Mouse (Mus musculus) kidney, embryonic 15.5 days (tissue): ENCODE results near the gene Gpr65. TPM values are rescaled to one million over a fixed set of nuclear protein-coding genes. Genes with fewer than 3 reads are reported as not detected.
"Not testable (repeated sequence)": the region's sequence is repeated elsewhere in the genome, so short reads cannot be mapped to it uniquely, and the experiment has no call there.

ENCODE experiments used
- ATAC-seq: fragments of 200-750 bp; cut with Nextera tagmentation; replicated peaks from 2 replicates; pipeline ENCODE4 v1.8.0; 2017; ENCODE audit warnings: moderate TSS enrichment; ENCODE audit not compliant: low FRiP score
- H3K27ac ChIP-seq: fragments of 300-500 bp; sonication (generic); 2 replicates; pipeline ENCODE4 v1.5.1; 2015; ENCODE audit warnings: mild to moderate bottlenecking, inconsistent platforms
- H3K27me3 ChIP-seq: fragments of 300-500 bp; sonication (generic); 2 replicates; pipeline ENCODE4 v1.6.1; 2015; ENCODE audit warnings: inconsistent platforms
- H3K36me3 ChIP-seq: fragments of 300-500 bp; sonication (generic); 2 replicates; pipeline ENCODE4 v1.6.1; 2015; ENCODE audit warnings: inconsistent platforms
- H3K4me1 ChIP-seq: fragments of 300-500 bp; sonication (generic); 2 replicates; pipeline ENCODE4 v1.6.1; 2015; ENCODE audit warnings: inconsistent platforms
- H3K4me2 ChIP-seq: fragments of 300-500 bp; sonication (generic); 2 replicates; pipeline ENCODE4 v1.6.1; 2015; ENCODE audit warnings: moderate library complexity, mild to moderate bottlenecking, inconsistent platforms
- H3K4me3 ChIP-seq: fragments of 300-500 bp; sonication (generic); replicated peaks from 2 replicates; pipeline ENCODE4 v1.5.1; 2015; ENCODE audit warnings: mild to moderate bottlenecking, inconsistent platforms
- H3K9ac ChIP-seq: fragments of 300-500 bp; sonication (generic); 2 replicates; pipeline ENCODE4 v1.6.1; 2015; ENCODE audit warnings: mild to moderate bottlenecking, inconsistent platforms
- H3K9me3 ChIP-seq: fragments of 300-500 bp; sonication (generic); replicated peaks from 2 replicates; pipeline ENCODE4 v1.6.1; 2016; ENCODE audit warnings: inconsistent platforms
- WGBS: fragments of 180-500 bp; shearing (Covaris S2); methylation state at CpG from one replicate; pipeline ENCODE4 v1.1.7; 2015; ENCODE audit warnings: mixed read lengths; 5-methylcytosine and 5-hydroxymethylcytosine counted together
- polyA plus RNA-seq: library from polyadenylated mRNA; unstranded; fragments of >200 nt; fragmentation: Nextera tagmentation; extraction: Ambion mirVana; gene quantifications from 2 replicates; pipeline ENCODE4 v1.2.1, GENCODE M21; 2015

Gene Gpr65
- 1.2 and 1.6 TPM in 2 replicates for polyA plus RNA-seq

DNA sequence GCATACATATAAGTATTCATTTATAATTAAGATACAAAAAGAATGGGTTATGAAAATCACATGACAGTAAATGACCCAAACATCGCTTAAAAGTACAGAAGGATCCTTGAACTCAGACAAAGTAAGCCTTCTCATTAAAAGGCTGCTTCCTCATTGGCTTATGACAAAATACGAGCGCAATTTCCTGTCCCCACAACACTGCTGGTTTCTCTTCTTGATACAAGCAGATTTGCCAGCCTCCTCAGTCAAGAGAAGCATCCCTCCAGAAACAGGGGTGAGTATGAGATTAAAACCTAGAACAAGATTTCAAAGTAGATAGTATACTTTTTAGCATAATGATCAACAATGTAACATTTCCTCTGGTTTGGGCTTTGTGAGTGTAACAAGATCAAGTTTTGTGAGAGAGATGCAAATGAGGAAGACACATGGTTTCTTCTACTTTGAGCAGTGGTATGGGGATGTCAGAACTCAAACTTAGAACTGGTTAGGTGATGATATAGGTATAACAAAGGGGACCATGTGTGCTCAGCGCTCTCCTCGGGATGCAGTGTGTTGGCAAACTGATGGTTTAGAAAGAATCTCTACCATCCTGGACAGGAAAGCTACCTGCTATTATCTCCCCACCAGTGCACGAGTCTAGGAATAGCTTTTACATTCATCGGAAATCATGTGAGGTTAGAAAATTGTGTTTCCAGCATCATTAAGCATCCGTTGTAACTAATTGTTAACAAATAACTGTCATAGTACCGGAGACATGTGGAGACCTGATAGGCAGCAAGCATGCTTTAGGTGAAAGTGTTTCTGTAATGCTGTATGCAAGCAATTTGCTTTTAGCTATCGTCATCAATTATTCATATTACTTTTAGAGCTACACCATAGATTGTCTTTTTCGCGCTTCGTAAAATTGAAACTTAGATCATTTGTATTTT, at the start of gene Gpr65:
TSS of gene Gpr65 (plus strand) at position 195 of the 929 bp plus-strand sequence.
- H3K9me3 ChIP-seq, result no peaks in the 10 kb centered on the region
- no peak within 1 kb of the TSS for H3K4me2 ChIP-seq
- ATAC-seq, result no peak
- H3K36me3 ChIP-seq, result no peaks in the 10 kb centered on the region
- H3K27me3 ChIP-seq, result peaks cover 5% of the 10 kb centered on the region; the same call in 1 of the 2 replicates
- H3K27ac ChIP-seq, result no peak within 1 kb of the TSS
- WGBS, result 88% methylated on average over 13 of the region's 13 CpGs
- peaks cover 8% of the 10 kb centered on the region; the same call in 1 of the 2 replicates for H3K4me1 ChIP-seq
- no peak within 1 kb of the TSS for H3K9ac ChIP-seq
- no peak within 1 kb of the TSS for H3K4me3 ChIP-seq

DNA sequence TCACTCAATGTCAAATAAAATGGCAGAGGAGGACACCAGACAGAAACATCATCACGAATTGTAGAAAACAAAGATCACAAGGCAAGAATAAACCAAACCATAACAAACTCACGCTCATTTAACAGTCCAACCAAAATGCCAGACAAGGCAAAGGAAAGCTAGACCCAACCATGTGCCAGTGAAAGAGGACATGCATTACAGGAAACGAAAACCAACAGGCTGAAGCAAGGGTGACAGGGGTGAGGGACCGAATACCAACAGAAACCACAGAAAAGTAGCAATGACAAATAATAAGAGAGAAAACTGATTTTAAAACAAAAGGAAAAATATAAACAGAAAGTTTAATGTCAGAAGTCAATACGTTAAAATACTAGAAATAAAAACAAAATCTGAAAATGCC, 45.1 kb upstream of the Gpr65 start:
- H3K36me3 ChIP-seq, result peaks cover 18% of the 10 kb centered on the region
- 85% methylated on average over 5 of the region's 5 CpGs for WGBS
- no peak overlapping the region for H3K27ac ChIP-seq
- no peak for ATAC-seq
- H3K27me3 ChIP-seq, result no peaks in the 10 kb centered on the region
- H3K4me2 ChIP-seq, result no peak overlapping the region
- no peaks in the 10 kb centered on the region for H3K9me3 ChIP-seq
- no peak overlapping the region for H3K9ac ChIP-seq
- no peak overlapping the region for H3K4me3 ChIP-seq
- H3K4me1 ChIP-seq, result no peaks in the 10 kb centered on the region

DNA sequence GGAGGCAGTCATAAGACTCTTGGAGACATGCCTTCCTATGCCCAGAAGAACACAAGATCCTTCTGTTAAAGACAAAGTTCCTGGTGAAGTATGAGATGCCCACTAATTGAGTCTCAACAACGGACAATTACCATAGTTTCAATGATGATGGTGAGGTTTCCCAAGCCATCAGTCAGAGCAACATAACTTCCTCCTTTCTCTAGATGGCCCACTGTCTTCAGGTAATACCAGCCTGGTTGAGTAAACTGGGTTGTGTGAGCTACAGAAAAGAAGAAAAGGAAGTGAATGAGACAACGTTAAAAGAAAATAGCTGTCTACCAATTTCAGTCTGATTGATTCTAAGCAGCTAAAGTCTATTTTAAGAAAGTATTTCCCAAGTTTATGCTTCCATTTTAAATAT, 41.4 kb upstream of the Gpr65 start:
- no peak for ATAC-seq
- H3K4me2 ChIP-seq, result no peak overlapping the region
- H3K36me3 ChIP-seq, result peaks cover 21% of the 10 kb centered on the region
- no peak overlapping the region for H3K9ac ChIP-seq
- no peaks in the 10 kb centered on the region for H3K9me3 ChIP-seq
- no peaks in the 10 kb centered on the region for H3K4me1 ChIP-seq
- H3K27ac ChIP-seq, result no peak overlapping the region
- WGBS, result 91% methylated on average over 2 of the region's 2 CpGs
- H3K27me3 ChIP-seq, result no peaks in the 10 kb centered on the region
- no peak overlapping the region for H3K4me3 ChIP-seq

DNA sequence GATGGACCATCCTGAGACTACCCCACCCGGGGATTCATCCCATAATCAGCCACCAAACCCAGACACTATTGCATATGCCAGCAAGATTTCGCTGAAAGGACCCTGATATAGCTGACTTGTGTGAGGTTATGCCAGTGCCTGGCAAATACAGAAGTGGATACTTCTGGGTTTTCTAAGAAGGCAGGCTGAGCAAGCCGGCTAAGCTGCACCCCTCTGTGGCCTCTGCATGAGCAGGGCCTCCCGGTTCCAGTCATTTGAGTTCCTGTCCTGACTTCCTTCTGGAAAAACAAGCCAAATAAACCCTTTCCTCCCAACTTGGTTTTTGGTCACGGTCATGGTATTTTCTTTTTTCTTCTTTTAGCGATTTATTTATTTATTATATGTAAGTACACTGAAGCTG, 30.0 kb upstream of the Gpr65 start:
- H3K9me3 ChIP-seq, H3K4me3 ChIP-seq, ATAC-seq, H3K4me2 ChIP-seq, H3K4me1 ChIP-seq, H3K27me3 ChIP-seq, H3K27ac ChIP-seq, H3K9ac ChIP-seq: not testable (repeated sequence)
- 0 out of 2 replicates have a peak, but pooled peaks cover 10% of the 10 kb centered on the region for H3K36me3 ChIP-seq
- 80% methylated on average over 6 of the region's 6 CpGs for WGBS

DNA sequence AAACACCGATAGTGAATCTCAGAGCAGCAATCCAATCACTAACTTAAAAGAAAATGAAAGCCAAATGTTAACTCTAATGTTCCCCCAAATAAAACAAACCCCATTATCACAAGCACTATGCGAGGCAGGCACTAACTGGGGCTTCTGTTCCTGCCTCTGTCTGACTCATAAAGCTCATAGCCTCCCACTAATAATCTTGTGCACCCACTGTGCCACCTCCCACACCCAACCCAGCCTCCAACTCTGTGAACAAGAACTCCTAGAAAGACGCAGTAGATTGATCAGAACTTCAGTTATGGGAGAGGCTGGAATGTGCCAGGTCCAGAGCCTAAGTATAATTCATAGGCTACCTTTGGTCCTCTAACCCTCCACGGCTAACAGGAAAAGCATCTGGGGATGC, 24.3 kb upstream of the Gpr65 start:
- WGBS, result 79% methylated on average over 4 of the region's 4 CpGs
- ATAC-seq, result no peak
- H3K4me2 ChIP-seq, result no peak overlapping the region
- no peaks in the 10 kb centered on the region for H3K27me3 ChIP-seq
- H3K36me3 ChIP-seq, result 0 out of 2 replicates have a peak, but pooled peaks cover 5% of the 10 kb centered on the region
- H3K4me3 ChIP-seq, result no peak overlapping the region
- H3K9ac ChIP-seq, result no peak overlapping the region
- no peaks in the 10 kb centered on the region for H3K9me3 ChIP-seq
- H3K4me1 ChIP-seq, result no peaks in the 10 kb centered on the region
- H3K27ac ChIP-seq, result no peak overlapping the region

DNA sequence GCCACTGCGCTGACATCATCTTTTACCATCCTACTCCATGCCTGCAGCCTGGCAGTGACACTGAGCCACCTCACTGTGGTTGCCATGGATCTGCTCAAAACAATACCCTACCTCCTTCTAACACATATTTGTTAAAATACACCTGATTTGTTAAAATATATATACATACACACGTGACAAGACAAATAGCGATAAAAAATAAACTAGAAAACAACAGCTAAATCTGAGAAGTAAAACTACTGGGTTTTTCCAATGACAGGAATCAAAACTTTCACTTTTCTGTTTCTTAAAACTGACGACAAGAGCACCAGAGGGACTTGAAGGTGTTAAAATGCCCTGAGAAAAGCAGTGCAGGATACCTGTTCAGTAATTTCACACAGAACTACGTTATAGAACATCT, 23.6 kb upstream of the Gpr65 start:
- Histone ChIP-seq H3K27ac (no peak overlapping the region), H3K9me3 (no peaks in the 10 kb centered on the region), H3K4me1 (no peaks in the 10 kb centered on the region), H3K9ac (no peak overlapping the region), H3K4me3 (no peak overlapping the region), H3K36me3 (peaks cover 5% of the 10 kb centered on the region; the same call in 1 of the 2 replicates), H3K27me3 (no peaks in the 10 kb centered on the region), H3K4me2 (no peak overlapping the region)
- ATAC-seq, result no peak
- WGBS, result 90% methylated on average over 5 of the region's 5 CpGs

DNA sequence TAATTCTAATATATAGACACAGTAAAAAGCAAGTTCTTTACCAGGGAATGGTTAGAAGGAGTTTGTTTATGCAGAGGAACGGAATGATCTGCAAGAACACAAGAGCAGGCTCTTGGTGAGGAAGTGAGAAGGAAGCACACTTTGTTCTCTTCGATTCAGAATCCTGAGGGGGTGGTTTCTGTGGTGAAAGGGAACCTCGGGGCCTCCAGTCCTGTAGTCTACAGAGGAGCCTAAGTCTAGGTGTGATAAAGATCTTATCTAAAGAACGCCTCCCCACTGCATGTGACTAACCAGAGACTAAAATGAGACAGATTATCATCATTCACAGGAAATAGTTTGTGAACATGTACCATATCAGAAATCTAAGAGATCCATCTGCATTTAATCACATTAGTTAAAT, 21.6 kb upstream of the Gpr65 start:
- peaks cover 8% of the 10 kb centered on the region for H3K36me3 ChIP-seq
- H3K27me3 ChIP-seq, result no peaks in the 10 kb centered on the region
- no peak for ATAC-seq
- no peak overlapping the region for H3K4me3 ChIP-seq
- WGBS, result 50% methylated on average over 4 of the region's 4 CpGs
- H3K27ac ChIP-seq, result no peak overlapping the region
- no peak overlapping the region for H3K9ac ChIP-seq
- H3K4me2 ChIP-seq, result no peak overlapping the region
- H3K4me1 ChIP-seq, result no peaks in the 10 kb centered on the region
- no peaks in the 10 kb centered on the region for H3K9me3 ChIP-seq

DNA sequence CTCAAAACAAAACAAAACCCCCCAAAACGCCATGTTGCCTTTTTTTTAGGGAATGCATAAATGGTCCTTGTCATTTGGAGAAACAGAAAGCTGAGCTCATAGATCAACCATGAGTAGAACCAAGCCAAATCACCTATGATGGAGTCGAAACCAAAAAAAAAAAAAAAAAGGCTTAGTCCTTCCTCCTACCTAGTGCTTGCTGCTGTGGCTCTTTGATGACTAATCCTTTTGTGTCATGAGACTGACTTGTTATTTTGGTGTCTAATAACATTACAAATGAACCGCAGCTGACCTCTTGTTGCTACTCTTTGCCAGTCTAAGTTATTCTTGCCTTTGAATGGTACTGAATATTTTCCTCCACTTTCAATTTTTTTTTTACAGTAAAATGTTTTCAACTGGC, 18.8 kb upstream of the Gpr65 start:
- Histone ChIP-seq H3K27me3 (no peaks in the 10 kb centered on the region), H3K4me3 (no peak overlapping the region), H3K4me1 (no peaks in the 10 kb centered on the region), H3K9me3 (no peaks in the 10 kb centered on the region), H3K36me3 (peaks cover 14% of the 10 kb centered on the region), H3K27ac (no peak overlapping the region), H3K9ac (no peak overlapping the region), H3K4me2 (no peak overlapping the region)
- ATAC-seq, result no peak
- WGBS, result 55% methylated on average over 3 of the region's 3 CpGs

DNA sequence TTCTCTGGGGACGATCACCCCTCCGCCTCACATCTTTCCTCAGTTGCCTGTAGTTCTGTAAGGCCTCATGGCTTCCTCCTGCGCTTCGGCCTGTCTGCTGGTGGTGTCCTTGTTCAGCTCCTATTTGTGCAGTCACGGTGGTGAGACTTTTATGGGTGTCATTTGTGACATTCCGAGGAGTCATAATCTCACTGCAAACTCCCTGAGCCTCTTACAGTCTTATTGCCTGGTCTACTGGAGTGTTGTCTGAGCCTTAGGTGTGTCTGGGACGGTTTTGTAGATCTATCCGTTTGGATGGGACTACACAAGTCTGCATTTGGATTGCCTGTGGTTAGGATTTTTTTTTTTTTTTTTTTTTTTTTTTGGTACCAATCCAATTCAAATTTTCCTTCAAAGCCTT, 18.1 kb upstream of the Gpr65 start:
- ATAC-seq, result no peak
- 51% methylated on average over 8 of the region's 8 CpGs for WGBS
- Histone ChIP-seq H3K4me2 (no peak overlapping the region), H3K27ac (no peak overlapping the region), H3K36me3 (peaks cover 14% of the 10 kb centered on the region), H3K9ac (no peak overlapping the region), H3K4me3 (no peak overlapping the region), H3K9me3 (no peaks in the 10 kb centered on the region), H3K27me3 (no peaks in the 10 kb centered on the region), H3K4me1 (no peaks in the 10 kb centered on the region)

DNA sequence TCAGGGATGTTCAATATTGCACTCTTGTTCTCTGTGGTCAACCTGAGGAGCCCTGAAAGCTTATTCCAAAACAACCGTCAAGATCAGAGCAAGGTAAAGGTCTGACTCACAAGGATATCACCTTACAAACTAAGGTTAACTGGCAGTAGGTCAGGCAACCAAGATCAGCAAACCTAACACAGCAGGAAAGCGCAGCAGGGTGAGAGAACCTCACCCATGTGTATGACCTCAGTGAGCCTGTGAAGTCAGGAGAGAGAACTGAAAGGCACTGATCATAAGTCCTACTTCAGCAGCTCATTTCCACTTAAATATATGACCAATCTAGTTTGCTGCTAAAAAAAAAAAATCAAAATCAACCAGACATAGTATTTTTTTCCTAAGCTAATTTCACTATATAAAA, 16.0 kb upstream of the Gpr65 start:
- Histone ChIP-seq H3K36me3 (peaks cover 14% of the 10 kb centered on the region), H3K27ac (no peak overlapping the region), H3K27me3 (no peaks in the 10 kb centered on the region), H3K9ac (no peak overlapping the region), H3K4me2 (no peak overlapping the region), H3K4me1 (peaks cover 3% of the 10 kb centered on the region), H3K9me3 (no peaks in the 10 kb centered on the region), H3K4me3 (no peak overlapping the region)
- 41% methylated on average over 2 of the region's 2 CpGs for WGBS
- ATAC-seq, result no peak

DNA sequence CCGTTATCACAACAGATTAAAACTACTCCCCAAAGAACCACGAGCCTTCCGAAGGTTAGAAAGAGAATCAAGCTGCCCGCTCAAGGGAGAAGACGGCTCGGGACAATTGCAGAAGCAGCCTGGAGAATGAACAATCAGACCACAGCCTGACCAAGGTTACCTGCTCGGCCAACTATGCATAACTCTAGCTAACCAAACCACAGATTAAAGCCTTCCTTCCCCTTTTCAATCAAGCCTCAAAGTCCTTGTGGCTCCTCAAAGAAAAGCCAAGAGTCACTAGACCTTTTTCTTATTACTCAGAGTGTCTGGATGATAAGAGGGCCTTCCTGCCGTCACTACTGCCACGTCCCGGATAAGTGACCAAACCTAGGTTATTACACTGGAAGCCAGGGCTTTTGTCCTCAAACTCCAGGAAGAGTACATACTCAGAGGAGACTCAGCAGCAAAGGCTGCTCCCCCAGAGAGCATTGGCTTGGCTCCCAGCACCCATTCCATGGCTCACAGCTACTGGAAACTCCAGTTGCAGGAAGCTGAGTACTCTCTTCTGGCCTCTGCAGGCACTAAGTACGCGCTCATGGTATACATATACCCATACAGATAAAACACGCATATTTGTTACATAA, 13.0 kb upstream of the Gpr65 start:
- Histone ChIP-seq H3K4me1 (peaks cover 8% of the 10 kb centered on the region), H3K27ac (no peak overlapping the region), H3K36me3 (peaks cover 14% of the 10 kb centered on the region), H3K27me3 (no peaks in the 10 kb centered on the region), H3K4me2 (no peak overlapping the region), H3K9me3 (no peaks in the 10 kb centered on the region), H3K4me3 (no peak overlapping the region), H3K9ac (no peak overlapping the region)
- 79% methylated on average over 13 of the region's 13 CpGs for WGBS
- no peak for ATAC-seq

DNA sequence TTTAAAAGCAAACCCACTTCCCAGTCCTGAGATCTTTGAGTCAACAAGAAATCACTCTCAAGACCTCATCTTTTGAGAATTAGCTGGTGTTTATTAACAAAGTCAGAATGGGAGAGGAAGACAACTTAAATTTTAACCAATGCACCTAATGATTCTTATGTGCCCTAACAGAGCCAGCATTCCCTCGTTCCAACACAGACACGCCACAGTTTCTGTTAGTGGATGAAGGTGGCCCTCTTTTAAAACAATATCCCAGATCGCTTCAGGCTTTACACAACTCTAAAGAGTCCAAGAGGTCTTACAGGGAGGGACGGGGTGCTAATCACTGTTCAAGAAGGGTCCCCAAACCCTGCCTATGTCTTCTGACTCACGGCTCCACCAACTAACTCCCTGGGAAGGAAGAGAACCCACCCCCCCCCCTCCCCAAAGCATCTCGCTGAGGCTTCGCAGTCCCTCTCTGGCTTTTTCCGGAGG, 10.0 kb upstream of the Gpr65 start:
- Histone ChIP-seq H3K4me3 (peak overlapping the region; percentile 87), H3K36me3 (peaks cover 3% of the 10 kb centered on the region; the same call in 1 of the 2 replicates), H3K9me3 (no peaks in the 10 kb centered on the region), H3K27ac (peak overlapping the region; percentile 96), H3K4me1 (peaks cover 8% of the 10 kb centered on the region), H3K9ac (peak overlapping the region; percentile 94), H3K4me2 (peak overlapping the region; percentile 72), H3K27me3 (no peaks in the 10 kb centered on the region)
- ATAC-seq, result no peak; the same call in 1 of the 2 replicates
- WGBS, result 0% methylated on average over 8 of the region's 8 CpGs
